Mouse (Mus musculus) embryonic stem cell, embryonic (primary cell): ENCODE results near the gene Bcas3.
"Not testable (repeated sequence)": the region's sequence is repeated elsewhere in the genome, so short reads cannot be mapped to it uniquely, and the experiment has no call there.

Experiments used
- CTCF ChIA-PET, 4 experiments: fragments of 300-600 bp in 2 of 4; fragments of 350-600 bp in 2 of 4; sonication (Branson Sonifier 250); formaldehyde crosslinking; loops; one replicate each; lab custom pipeline; 2022; ENCODE audit warnings: inconsistent platforms in 2 of 4; lab: Charles Lee
- POLR2A ChIA-PET, 4 experiments: fragments of 300-600 bp in 2 of 4; fragments of 350-600 bp in 2 of 4; sonication (Branson Sonifier 250); formaldehyde crosslinking; loops; one replicate each; lab custom pipeline; 2022; ENCODE audit warnings: antibody characterized with exemption in 4 of 4, inconsistent platforms in 1 of 4; lab: Charles Lee

Gene Bcas3

GRCm38 (mm10) chr11:85714312-85714931, 361.5 kb downstream of the Bcas3 start:
- ChIA-PET CTCF (interaction anchor here in 3 of 4 experiments (0.6 to 1.4 kb wide), 8 partner anchors 113 to 1898 kb away, joined by 3 to 14 read pairs (median 4); no protein-coding TSS in a partner anchor), POLR2A (interaction anchor here in 3 of 4 experiments (0.8 to 2.4 kb wide), 10 partner anchors 10 to 796 kb away, joined by 3 to 6 read pairs (median 3); no protein-coding TSS in a partner anchor)

GRCm38 (mm10) chr11:85716730-85717129, 363.8 kb downstream of the Bcas3 start:
- CTCF ChIA-PET, POLR2A ChIA-PET: not testable (repeated sequence)

GRCm38 (mm10) chr11:85719091-85719490, 366.1 kb downstream of the Bcas3 start:
- CTCF ChIA-PET: interaction anchor here in 1 of 4 experiments (1.3 kb wide), 1 partner anchor 14 kb away, joined by 3 read pairs; no protein-coding TSS in a partner anchor
- POLR2A ChIA-PET: interaction anchor here in 1 of 4 experiments (1.5 kb wide), 1 partner anchor 16 kb away, joined by 9 read pairs; no protein-coding TSS in a partner anchor

DNA sequence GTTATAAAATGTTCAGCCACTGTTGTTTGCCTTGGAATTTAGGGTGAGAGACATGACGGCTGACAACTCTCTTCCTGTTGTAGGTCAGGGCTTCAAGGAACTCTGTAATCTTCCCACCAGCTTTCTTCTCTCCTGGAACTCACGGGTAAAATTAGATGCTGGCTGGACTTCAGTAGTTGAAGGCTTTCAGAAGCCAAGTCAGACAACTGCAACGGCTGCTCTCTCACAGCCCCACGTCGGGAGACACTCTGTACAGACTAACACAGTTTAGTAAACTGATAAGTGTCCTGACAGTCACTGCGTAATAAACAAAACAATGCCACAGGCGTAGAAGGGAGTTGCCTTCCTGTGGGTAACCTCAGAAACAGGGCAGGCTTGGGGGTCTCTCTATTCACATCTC, 366.8 kb downstream of the Bcas3 start:
- ChIA-PET POLR2A (no interaction called here), CTCF (interaction anchor here in 1 of 4 experiments (1.3 kb wide), 1 partner anchor 14 kb away, joined by 3 read pairs; no protein-coding TSS in a partner anchor)

DNA sequence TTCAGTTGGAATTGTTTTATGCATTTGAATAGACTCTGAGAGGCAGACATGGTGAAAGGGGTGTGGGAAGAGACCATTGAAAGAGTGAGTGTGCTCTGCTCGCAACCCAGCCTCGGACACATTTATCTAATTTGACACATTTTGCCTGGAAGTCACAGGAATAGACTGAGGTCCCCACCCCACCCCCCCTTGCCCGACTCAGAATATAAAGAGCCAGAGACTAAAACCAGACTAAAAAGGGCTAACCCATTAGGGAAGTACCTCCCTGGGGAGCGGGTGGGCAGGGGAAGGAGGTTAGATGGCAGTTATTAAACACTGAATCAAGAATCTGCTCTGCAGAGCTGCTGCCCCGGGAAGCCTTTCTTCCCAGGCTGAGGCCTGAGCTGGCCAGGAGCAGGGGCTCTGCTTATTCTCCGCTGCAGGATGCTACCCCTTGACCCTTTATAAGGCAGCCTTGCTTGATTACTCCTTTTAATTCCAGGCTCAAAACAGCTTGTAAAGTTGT, 367.4 kb downstream of the Bcas3 start:
- ChIA-PET CTCF (interaction anchor here in 1 of 4 experiments (1.3 kb wide), 1 partner anchor 13 kb away, joined by 3 read pairs; no protein-coding TSS in a partner anchor), POLR2A (no interaction called here)

DNA sequence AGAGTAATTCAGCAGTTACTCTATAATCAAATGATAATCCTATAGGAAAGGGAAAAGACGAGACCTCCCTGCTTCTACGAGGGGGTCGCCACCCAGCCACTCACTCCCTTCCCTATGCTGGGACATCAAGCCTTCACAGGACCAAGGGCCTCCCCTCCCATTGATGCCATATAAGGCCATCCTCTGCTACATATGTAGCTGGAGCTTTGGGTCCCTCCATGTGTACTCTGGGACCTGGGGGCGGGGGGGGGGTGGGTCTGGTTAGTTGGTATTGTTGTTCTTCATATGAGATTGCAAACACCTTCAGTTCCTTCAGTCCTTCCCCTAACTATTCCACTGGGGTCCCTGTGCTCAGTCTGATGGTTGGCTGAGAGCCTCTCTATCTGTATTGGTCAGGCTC, 369.0 kb downstream of the Bcas3 start:
- CTCF ChIA-PET: interaction anchor here in 1 of 4 experiments (0.5 to 0.6 kb wide), 2 partner anchors 54 to 169 kb away, joined by 3 to 4 read pairs; no protein-coding TSS in a partner anchor
- POLR2A ChIA-PET: interaction anchor here in 3 of 4 experiments (0.6 to 0.7 kb wide), 4 partner anchors 12 to 1385 kb away, joined by 3 to 4 read pairs (median 4); no protein-coding TSS in a partner anchor

DNA sequence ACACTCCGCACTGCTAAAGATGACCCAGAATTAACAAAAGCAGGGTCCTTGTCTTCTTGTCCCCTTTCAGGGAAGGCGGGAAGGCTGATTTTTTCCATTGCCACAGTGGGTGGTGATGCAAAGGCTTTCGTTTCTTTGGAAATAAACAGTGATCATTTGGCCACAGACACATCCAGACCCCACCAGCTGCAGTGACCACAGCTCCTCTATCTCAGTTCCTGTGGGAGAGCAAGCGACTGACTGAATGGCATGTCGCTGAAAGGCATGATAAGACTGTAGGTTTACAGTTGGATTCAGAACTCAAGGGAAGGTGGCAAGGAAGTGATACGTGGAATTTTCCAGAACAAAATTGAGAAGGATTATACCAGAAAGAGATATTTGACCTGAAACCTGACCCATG, 371.2 kb downstream of the Bcas3 start:
- POLR2A ChIA-PET: interaction anchor here in 1 of 4 experiments (0.8 kb wide), 1 partner anchor 10 kb away, joined by 3 read pairs; no protein-coding TSS in a partner anchor
- CTCF ChIA-PET: no interaction called here

GRCm38 (mm10) chr11:85729725-85730124, 376.8 kb downstream of the Bcas3 start:
- ChIA-PET CTCF (no interaction called here), POLR2A (interaction anchor here in 1 of 4 experiments (0.9 kb wide), 1 partner anchor 101 kb away, joined by 3 read pairs; no protein-coding TSS in a partner anchor)

GRCm38 (mm10) chr11:85732462-85733012, 379.6 kb downstream of the Bcas3 start:
- POLR2A ChIA-PET: interaction anchor here in 1 of 4 experiments (0.6 kb wide), 1 partner anchor 1207 kb away, joined by 3 read pairs; the partner anchor contains the start of gene Lhx1
- CTCF ChIA-PET: interaction anchor here in 1 of 4 experiments (0.5 kb wide), 1 partner anchor 28 kb away, joined by 7 read pairs; no protein-coding TSS in a partner anchor

DNA sequence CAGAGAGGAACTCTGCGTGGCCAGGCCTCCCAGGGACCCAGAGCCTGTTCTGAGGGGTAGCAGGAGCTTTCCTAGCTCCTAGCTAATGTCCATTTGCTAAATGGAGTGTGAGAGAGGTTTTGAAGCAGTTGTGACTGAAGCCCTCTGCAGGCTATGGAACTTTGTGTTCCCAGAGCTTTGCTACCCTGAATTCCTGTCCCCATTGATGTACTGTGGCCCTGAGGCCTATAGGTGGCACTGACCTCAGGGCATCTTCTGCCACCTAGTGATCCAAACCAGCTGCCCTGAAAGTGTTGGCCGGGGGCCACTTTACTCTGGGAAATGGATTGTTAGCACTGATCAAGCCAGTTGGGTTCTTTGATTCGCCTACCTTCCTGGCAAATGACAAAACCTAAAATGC, 380.6 kb downstream of the Bcas3 start:
- CTCF ChIA-PET: interaction anchor here in 3 of 4 experiments (0.5 to 0.8 kb wide), 4 partner anchors 14 to 894 kb away, joined by 3 to 8 read pairs (median 3); no protein-coding TSS in a partner anchor
- POLR2A ChIA-PET: interaction anchor here in 1 of 4 experiments (0.5 kb wide), 1 partner anchor 18 kb away, joined by 3 read pairs; no protein-coding TSS in a partner anchor

- ChIA-PET CTCF (interaction anchor here in 2 of 4 experiments (0.6 kb wide), 2 partner anchors 374 to 895 kb away, joined by 3 read pairs; no protein-coding TSS in a partner anchor), POLR2A (interaction anchor here in 3 of 4 experiments (0.7 to 2.2 kb wide), 3 partner anchors 16 to 1323 kb away, joined by 3 to 9 read pairs (median 3); no protein-coding TSS in a partner anchor)
Observed at GRCm38 (mm10) chr11:85734317-85735211, 381.6 kb downstream of the Bcas3 start.

DNA sequence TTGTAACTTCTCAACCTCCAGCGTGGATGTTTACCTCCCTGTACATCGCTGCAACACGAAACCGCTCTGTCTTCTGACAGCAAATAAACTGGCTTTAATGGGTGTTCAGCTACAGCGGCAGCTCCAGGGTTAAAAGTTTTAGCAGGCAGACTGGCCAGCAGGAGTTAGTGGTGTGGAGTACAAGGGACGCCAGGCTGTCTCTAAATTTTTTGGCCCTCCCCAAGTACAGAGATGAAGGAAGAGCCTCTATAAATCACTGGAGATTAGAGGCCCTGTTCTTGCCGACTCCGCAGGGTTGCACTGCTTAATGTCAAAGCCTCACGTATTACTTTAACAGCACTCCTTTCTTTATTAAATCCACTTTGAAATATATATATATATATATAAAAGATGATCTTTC, 384.3 kb downstream of the Bcas3 start:
- ChIA-PET POLR2A (no interaction called here), CTCF (interaction anchor here in 2 of 4 experiments (0.6 to 0.7 kb wide), 2 partner anchors 40 to 122 kb away, joined by 3 read pairs; no protein-coding TSS in a partner anchor)

- POLR2A ChIA-PET: interaction anchor here in 1 of 4 experiments (1.5 kb wide), 1 partner anchor 29 kb away, joined by 4 read pairs; no protein-coding TSS in a partner anchor
- CTCF ChIA-PET: interaction anchor here in 1 of 4 experiments (0.6 kb wide), 1 partner anchor 763 kb away, joined by 4 read pairs; no protein-coding TSS in a partner anchor
Observed at GRCm38 (mm10) chr11:85737893-85738292, 384.9 kb downstream of the Bcas3 start.

DNA sequence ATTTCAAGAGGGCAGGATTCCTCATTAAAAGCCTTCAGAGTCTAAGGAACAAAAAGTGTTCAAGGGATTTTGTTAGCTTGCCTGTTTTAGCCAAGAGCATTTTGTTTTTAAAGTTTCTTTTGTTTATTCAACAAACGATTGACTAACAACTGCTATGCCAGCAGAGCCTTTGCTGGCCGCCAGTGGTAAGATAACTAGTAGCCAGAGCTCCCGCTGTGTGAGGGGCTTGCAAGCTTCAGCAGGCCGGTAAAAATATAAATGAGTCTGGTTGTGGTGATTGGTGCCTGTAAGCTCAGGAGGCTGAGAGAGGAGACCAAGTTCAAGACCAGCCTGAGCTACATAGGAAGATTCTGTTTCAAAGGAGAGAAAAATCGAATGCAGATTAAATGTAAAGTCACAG, 385.6 kb downstream of the Bcas3 start:
- POLR2A ChIA-PET: interaction anchor here in 3 of 4 experiments (0.6 to 1.5 kb wide), 4 partner anchors 9 to 29 kb away, joined by 3 to 4 read pairs (median 4); no protein-coding TSS in a partner anchor

DNA sequence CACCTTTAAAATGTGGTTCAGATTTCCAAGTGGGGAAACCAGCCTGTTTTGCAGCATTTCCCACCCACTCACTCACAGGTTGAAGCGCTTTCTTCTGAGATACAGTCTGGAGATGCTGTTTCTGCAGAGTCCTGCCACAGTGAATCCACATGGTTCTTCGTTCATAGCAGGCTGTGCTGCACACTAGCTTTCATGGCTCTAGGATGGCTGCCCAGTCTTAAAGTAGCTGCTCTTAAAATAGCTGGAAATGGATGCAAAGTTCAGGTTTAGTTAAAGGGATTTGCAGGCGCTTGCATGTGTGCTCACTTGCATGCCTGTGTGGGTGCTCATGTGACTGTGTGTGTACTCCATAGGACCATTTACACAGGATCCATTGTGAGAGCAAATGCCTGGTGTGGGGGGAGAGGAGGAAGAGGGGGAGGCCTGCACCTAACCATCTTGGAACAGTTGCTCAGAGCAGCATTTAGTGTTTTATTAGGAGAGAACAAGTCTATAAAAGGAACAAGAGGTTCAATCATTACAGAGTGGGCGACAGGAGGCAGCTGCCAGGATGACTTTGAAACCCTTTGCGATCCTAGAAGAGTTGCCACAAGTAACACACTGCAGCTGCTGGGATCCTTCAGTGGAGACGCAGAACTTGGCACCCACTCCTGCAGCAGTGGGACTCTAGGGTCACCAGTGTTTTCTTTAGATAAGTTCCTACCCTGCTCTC, 386.5 kb downstream of the Bcas3 start:
- ChIA-PET POLR2A (interaction anchor here in 3 of 4 experiments (0.6 to 1.5 kb wide), 4 partner anchors 8 to 125 kb away, joined by 3 to 5 read pairs (median 4); no protein-coding TSS in a partner anchor), CTCF (interaction anchor here in 1 of 4 experiments (0.6 kb wide), 1 partner anchor 89 kb away, joined by 3 read pairs; no protein-coding TSS in a partner anchor)

More for the DNA sequence above, 385.6 kb downstream of the Bcas3 start:
- CTCF ChIA-PET: no interaction called here

DNA sequence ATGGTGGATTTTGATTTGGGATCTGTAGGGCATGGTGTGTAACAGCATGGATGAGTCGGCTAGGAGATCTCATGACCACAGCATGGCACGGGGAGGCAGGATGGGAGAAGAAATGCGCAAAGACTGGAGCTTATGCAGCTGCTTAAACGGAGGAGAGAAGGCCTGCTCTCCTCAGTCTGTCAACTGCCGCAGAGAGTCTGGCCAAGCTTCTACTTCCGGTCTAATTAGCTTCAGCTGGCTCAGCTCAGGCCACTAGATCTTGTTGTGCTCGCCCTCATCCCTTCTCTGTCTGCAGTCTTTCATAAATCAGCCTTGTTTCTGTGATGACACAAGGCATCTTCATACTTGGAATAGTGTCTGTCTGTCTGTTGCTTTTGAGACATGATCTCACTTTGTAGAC, 393.4 kb downstream of the Bcas3 start:
- CTCF ChIA-PET: no interaction called here
- POLR2A ChIA-PET: no interaction called here

DNA sequence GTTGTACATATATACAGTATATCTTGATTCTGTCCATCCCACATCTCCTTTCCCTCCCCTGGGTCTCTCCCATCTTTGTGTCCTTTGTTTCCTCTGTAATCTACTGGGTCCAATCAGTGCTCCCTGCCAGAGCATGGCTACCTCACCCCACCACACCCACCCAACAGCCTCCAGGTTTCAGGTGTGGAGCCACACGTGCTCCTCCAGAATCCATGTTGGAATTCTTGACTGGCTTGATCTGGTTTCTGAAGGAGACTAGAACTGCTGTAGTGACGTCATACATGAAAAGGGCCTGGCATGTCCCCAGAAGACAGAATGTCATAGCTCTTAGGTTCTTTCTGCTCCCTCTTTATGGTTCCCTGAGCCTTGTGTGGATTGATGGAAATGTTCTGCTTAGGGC, 395.9 kb downstream of the Bcas3 start:
- ChIA-PET CTCF (no interaction called here), POLR2A (interaction anchor here in 2 of 4 experiments (0.6 to 0.7 kb wide), 3 partner anchors 18 to 1189 kb away, joined by 3 to 11 read pairs (median 5); no protein-coding TSS in a partner anchor)
